Mouse (Mus musculus) intestine, embryonic 15.5 days (tissue): ENCODE results near the gene Dus4l. TPM values are rescaled to one million over a fixed set of nuclear protein-coding genes. Genes with fewer than 3 reads are reported as not detected.

Experiments
- polyA plus RNA-seq: library from polyadenylated mRNA; unstranded; fragments of >200 nt; fragmentation: Nextera tagmentation; extraction: Ambion mirVana; gene quantifications from 2 replicates; pipeline ENCODE4 v1.2.1, GENCODE M21; 2015

Gene Dus4l
- polyA plus RNA-seq, 1 experiment from 2014 or later = 10.2 TPM

Other genes with a start within 250 kb of the Dus4l start
- gene Cbll1, start 155.2 kb downstream of the Dus4l start, polyA plus RNA-seq = 13.9 TPM in 2 replicates
- gene Slc26a4, start 94.9 kb downstream of the Dus4l start, polyA plus RNA-seq = 0.16 and 0.24 TPM in 2 replicates
- 34.1 and 41.7 TPM in 2 replicates for gene Bcap29, start 20.2 kb downstream of the Dus4l start, polyA plus RNA-seq
- gene Cog5, start within 50 bp of the Dus4l start, polyA plus RNA-seq = 26.9 and 29.2 TPM in 2 replicates
- gene Gpr22, start 59.1 kb upstream of the Dus4l start, polyA plus RNA-seq = 3.6 and 5.1 TPM in 2 replicates